Mouse (Mus musculus) ES-Bruce4 (cell line): ENCODE measurements around the gene Mycbp2.

Experiments used
- CTCF ChIP-seq: IDR thresholded peaks from one replicate; pipeline ENCODE4 v1.8.1; 2011; ENCODE audit warnings: low read depth, low read length
- POLR2A ChIP-seq: IDR thresholded peaks from one replicate; pipeline ENCODE4 v1.8.1; 2011; ENCODE audit warnings: low read length; ENCODE audit not compliant: insufficient read depth

- no peak for TF ChIP-seq CTCF
- no peak for TF ChIP-seq POLR2A
Measured at GRCm38 (mm10) chr14:103234770-103235169, 111.8 kb downstream of the Mycbp2 start.
